Mouse (Mus musculus) midbrain, postnatal 0 days (tissue): Measurements from ENCODE around the gene 4931406P16Rik. TPM values are rescaled to one million over a fixed set of nuclear protein-coding genes. Genes with fewer than 3 reads are reported as not detected.
A peak's percentile ranks its signal among the peaks of the same experiment; 100 is the strongest.
"Not testable (repeated sequence)": the region's sequence is repeated elsewhere in the genome, so short reads cannot be mapped to it uniquely, and the experiment has no call there.

ENCODE experiments used
- ATAC-seq: fragments of 200-750 bp; cut with Nextera tagmentation; 2 replicates; pipeline ENCODE4 v1.8.0; 2017; ENCODE audit warnings: moderate number of reproducible peaks, mild to moderate bottlenecking, moderate TSS enrichment, moderate library complexity; ENCODE audit not compliant: low FRiP score
- DNase-seq: peaks from one replicate; pipeline ENCODE4 v3.0.0-alpha.2; 2015; ENCODE audit warnings: low spot score
- H3K27ac ChIP-seq: fragments of 300-500 bp; sonication (generic); 2 replicates; pipeline ENCODE4 v1.5.1; 2014; ENCODE audit warnings: low read depth, mild to moderate bottlenecking, low read length, mixed read lengths
- H3K27me3 ChIP-seq: fragments of 300-500 bp; sonication (generic); 2 replicates; pipeline ENCODE4 v1.6.1; 2014; ENCODE audit warnings: low read length, control low read depth, mixed read lengths; ENCODE audit not compliant: insufficient read depth
- H3K36me3 ChIP-seq: fragments of 300-500 bp; sonication (generic); 2 replicates; pipeline ENCODE4 v1.6.1; 2014; ENCODE audit warnings: low read length, control low read depth, mixed read lengths; ENCODE audit not compliant: insufficient read depth
- H3K4me1 ChIP-seq: fragments of 300-500 bp; sonication (generic); 2 replicates; pipeline ENCODE4 v1.6.1; 2014; ENCODE audit warnings: mild to moderate bottlenecking, control low read depth, antibody characterized with exemption, low read length, mixed read lengths; ENCODE audit not compliant: insufficient read depth
- H3K4me2 ChIP-seq: fragments of 300-500 bp; sonication (generic); 2 replicates; pipeline ENCODE4 v1.6.1; 2014; ENCODE audit warnings: low read depth, mild to moderate bottlenecking, low read length, mixed read lengths; ENCODE audit not compliant: poor library complexity, severe bottlenecking
- H3K4me3 ChIP-seq: fragments of 300-500 bp; sonication (generic); 2 replicates; pipeline ENCODE4 v1.5.1; 2014; ENCODE audit warnings: low read depth, mild to moderate bottlenecking, low read length, moderate library complexity
- H3K9ac ChIP-seq: fragments of 300-500 bp; sonication (generic); replicated peaks from 2 replicates; pipeline ENCODE4 v1.6.1; 2014; ENCODE audit warnings: mild to moderate bottlenecking, low read length, moderate library complexity, mixed read lengths; ENCODE audit not compliant: poor library complexity, severe bottlenecking
- H3K9me3 ChIP-seq: fragments of 300-500 bp; sonication (generic); 2 replicates; pipeline ENCODE4 v1.6.1; 2016; ENCODE audit warnings: low read length, control low read depth
- CTCF ChIP-seq: IDR thresholded peaks from 2 replicates; pipeline ENCODE4 v1.5.1; 2016; ENCODE audit warnings: antibody characterized with exemption, mild to moderate bottlenecking
- WGBS: fragments of 180-500 bp; shearing (Covaris S2); extraction: QIAGEN DNeasy Blood & Tissue Kit; methylation state at CpG from one replicate; pipeline ENCODE4 v1.1.7; 2014; 5-methylcytosine and 5-hydroxymethylcytosine counted together
- polyA plus RNA-seq: library from polyadenylated mRNA; unstranded; fragments of >200 nt; fragmentation: Nextera tagmentation; extraction: Ambion mirVana; gene quantifications from 2 replicates; pipeline ENCODE4 v1.2.1, GENCODE M21; 2015
- total RNA-seq: library from RNA; depleted of rRNA; stranded (reverse); fragments of >200 nt; gene quantifications from 2 replicates; pipeline ENCODE4 v1.2.3, GENCODE M21; 2014

Gene 4931406P16Rik
- total and polyA plus RNA-seq, 2 experiments from 2014 or later = 33.6 to 78.3 TPM

DNA sequence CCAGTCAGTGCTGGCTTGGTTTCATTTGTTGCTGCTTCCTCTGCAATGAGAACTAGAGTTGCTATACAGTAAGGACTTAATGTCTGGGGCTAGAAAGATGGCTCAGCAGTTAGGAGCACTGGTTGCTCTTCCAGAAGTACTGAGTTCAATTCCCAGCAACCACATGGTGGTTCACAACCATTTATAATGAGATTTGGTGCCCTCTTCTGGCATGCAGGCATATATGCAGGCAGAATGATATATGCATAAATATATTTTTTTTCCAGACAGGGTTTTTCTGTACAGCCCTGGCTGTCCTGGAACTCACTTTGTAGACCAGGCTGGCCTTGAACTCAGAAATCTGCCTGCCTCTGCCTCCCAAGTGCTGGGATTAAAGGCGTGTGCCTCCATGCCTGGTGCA lies 23.2 kb upstream of the 4931406P16Rik start:
- not testable (repeated sequence) for DNase-seq, H3K4me1 ChIP-seq, ATAC-seq, H3K4me2 ChIP-seq, H3K9ac ChIP-seq, H3K27ac ChIP-seq, H3K27me3 ChIP-seq, H3K4me3 ChIP-seq, H3K36me3 ChIP-seq, H3K9me3 ChIP-seq
- WGBS = 100% methylated on average over 1 of the region's 1 CpGs
- TF ChIP-seq CTCF = peak; percentile 25; the same call in 1 of the 2 replicates

DNA sequence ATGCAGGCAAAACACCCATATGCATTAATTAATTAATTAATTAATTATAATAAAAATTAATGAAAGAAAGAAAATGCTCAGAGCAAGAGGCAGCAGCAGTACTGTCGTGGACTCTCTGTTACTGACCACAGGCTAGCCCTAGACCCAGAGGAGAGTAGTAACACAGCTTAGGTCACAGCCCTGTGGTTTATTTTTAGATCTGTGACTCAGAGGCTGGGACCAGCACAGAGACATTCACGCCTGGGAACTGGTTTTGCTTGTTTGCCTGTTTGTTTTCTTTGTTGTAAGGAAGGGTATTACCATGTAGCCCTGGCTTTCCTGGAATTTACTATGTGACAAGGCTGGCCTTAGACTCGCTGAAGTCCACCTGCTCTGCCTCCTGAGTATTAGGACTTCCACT lies 14.1 kb upstream of the 4931406P16Rik start:
- WGBS = 72% methylated on average over 3 of the region's 3 CpGs
- Histone ChIP-seq H3K4me2 (no peak overlapping the region), H3K27me3 (no peaks in the 10 kb centered on the region), H3K9ac (no peak overlapping the region), H3K36me3 (no peaks in the 10 kb centered on the region), H3K9me3 (no peaks in the 10 kb centered on the region), H3K27ac (no peak overlapping the region), H3K4me1 (no peaks in the 10 kb centered on the region), H3K4me3 (no peak overlapping the region)
- ATAC-seq (no peak), DNase-seq (no peak)
- no peak for TF ChIP-seq CTCF

DNA sequence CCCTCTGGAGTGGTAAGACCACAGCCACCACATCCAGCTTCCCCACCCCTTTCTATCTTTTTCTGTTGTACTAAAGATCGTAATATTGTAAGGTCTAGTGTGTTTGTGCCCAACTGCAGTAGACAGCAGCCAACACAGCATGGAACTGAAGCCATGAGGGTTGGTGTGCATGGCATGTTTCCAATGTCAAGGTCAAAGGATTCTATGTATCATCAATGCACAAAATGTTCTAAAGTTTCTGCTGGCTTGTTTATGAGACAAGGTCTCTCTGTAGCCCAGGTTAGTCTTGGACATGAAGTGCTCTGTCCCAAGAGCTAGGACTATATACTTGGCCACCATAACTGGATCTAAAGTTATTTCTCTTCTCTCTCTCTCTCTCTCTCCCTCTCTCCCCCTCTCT lies 11.5 kb upstream of the 4931406P16Rik start:
- no peaks in the 10 kb centered on the region for H3K4me1 ChIP-seq
- H3K4me2 ChIP-seq = no peak overlapping the region
- no peak overlapping the region for H3K4me3 ChIP-seq
- ATAC-seq (no peak), DNase-seq (no peak)
- no peaks in the 10 kb centered on the region for H3K9me3 ChIP-seq
- no peak overlapping the region for H3K27ac ChIP-seq
- H3K9ac ChIP-seq = no peak overlapping the region
- 73% methylated on average over 1 of the region's 1 CpGs for WGBS
- H3K27me3 ChIP-seq = no peaks in the 10 kb centered on the region
- TF ChIP-seq CTCF = no peak
- H3K36me3 ChIP-seq = no peaks in the 10 kb centered on the region

DNA sequence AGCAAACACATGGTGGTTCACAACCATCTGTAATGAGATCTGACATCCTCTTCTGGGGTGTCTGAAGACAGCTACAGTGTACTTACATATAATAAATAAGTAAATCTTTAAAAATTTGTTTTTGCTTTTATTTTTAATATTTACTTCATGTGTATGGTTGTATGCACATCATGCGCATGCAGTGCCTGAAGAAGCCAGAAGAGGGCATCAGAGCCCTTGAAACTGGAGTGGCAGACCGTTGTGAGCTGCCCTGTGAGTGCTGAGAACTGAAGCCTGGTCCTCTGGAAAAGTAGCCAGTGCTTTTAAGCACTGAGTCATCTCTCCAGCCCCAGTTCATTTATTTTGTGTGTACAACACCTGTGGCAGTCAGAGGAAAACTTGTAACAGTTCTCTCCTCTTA lies 10.7 kb upstream of the 4931406P16Rik start:
- no peak overlapping the region for H3K27ac ChIP-seq
- no peak for DNase-seq
- TF ChIP-seq CTCF = no peak
- ATAC-seq = no peak
- H3K4me1 ChIP-seq = no peaks in the 10 kb centered on the region
- H3K4me2 ChIP-seq = no peak overlapping the region
- no peak overlapping the region for H3K9ac ChIP-seq
- no peaks in the 10 kb centered on the region for H3K9me3 ChIP-seq
- no peak overlapping the region for H3K4me3 ChIP-seq
- H3K36me3 ChIP-seq = no peaks in the 10 kb centered on the region
- no peaks in the 10 kb centered on the region for H3K27me3 ChIP-seq
- 88% methylated on average over 2 of the region's 2 CpGs for WGBS

DNA sequence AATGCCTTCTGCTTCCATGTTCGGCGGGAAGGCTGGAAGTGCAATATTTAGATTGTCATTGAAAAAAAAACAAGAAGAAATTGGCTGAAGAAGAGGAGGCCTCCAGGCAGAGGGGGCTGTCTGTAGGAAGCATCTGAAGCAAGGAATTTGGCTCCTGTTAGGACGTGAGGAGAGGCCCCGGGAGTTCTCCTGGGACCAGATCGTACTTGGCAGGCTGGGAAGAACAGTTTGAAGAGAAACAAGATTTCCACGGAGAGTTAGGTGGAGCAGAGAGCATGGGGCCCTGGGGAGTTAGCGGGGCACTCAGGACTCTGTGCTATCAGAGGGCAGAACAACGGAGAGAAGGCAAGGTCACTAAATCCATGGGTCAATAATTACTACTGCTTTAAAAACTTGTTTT lies 10.0 kb upstream of the 4931406P16Rik start:
- H3K36me3 ChIP-seq = no peaks in the 10 kb centered on the region
- 72% methylated on average over 8 of the region's 8 CpGs for WGBS
- no peaks in the 10 kb centered on the region for H3K27me3 ChIP-seq
- H3K4me2 ChIP-seq = no peak overlapping the region
- H3K9ac ChIP-seq = no peak overlapping the region
- H3K27ac ChIP-seq = no peak overlapping the region
- H3K4me3 ChIP-seq = no peak overlapping the region
- H3K4me1 ChIP-seq = no peaks in the 10 kb centered on the region
- DNase-seq (no peak), ATAC-seq (no peak)
- TF ChIP-seq CTCF = no peak
- H3K9me3 ChIP-seq = no peaks in the 10 kb centered on the region

DNA sequence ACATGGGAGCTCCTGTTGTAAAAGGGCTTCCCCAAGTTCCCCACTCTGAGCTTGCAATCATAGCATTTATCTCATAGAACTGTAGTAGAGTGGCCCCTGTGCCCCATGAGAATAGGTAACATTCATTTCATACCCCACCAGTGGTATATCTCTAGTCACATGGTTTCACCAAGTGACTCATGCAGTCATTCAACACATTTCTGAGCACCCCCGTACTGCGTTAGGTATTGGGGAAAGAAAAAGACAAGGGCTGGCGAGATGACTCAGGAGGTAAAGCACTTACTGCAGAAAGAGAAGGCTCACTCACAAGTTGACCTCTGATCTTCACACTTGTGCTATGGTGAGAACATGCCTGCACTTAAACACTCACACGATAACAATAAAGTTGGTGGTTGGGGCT lies 8.6 kb upstream of the 4931406P16Rik start:
- Histone ChIP-seq H3K27ac (no peak overlapping the region), H3K9ac (no peak overlapping the region), H3K27me3 (no peaks in the 10 kb centered on the region), H3K9me3 (no peaks in the 10 kb centered on the region), H3K4me3 (no peak overlapping the region), H3K4me2 (no peak overlapping the region), H3K4me1 (no peaks in the 10 kb centered on the region), H3K36me3 (no peaks in the 10 kb centered on the region)
- no peak for TF ChIP-seq CTCF
- WGBS = 89% methylated on average over 4 of the region's 4 CpGs
- ATAC-seq = no peak
- no peak for DNase-seq
